Mouse (Mus musculus): ENCODE results near the gene Vamp4.

The Vamp4 gene

DNA sequence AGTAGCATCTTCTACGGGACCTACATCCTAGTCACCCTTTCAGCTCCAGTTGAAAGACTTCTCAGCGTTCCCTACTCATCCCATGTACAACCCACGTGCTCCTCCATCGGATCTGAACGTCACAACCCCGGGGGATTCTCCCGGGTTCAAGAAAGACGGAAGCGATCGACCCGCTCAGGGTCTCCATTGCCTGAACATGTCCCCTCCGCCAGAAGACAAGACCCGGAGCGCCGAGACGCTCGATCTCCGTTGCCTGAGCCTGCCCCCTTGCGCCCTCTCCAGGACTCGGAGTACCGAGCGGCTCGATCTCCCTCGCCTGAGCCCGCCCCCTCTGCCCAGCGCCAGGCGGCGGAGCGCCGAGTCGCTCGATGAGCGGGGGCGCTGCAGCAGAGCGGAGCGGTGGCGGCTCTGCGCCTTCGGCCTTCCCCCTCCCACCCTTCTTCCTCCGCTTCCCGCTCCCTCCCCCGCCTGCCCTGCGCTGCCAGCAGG, at the start of gene Vamp4:
TSS of gene Vamp4 (plus strand) at position 256 of the 489 bp plus-strand sequence.
- DNase-seq (ENCODE audit: extremely low read depth, low read depth, low spot score): peak; percentile 23

DNA sequence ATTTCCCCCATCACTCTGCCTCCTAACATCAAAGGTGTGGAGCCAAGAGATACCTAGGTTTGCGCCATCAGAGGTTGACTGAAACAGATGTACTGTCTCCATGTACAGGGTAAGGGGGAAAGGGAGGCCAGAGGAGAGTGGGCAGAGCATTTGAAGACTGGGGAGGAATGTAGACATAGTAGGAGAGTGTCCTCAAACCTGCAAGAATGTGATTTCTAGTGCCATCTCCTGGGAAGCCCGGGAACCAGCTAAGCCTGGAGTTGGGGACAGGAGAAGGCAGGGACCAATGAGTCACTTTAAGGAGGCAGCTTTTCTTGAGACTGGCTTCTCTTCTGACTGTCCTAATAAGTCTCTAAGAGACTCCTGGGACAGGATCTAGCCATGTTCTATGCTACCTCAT, 40.7 kb upstream of the Vamp4 start:
- DNase-seq (ENCODE audit: extremely low read depth, low read depth, low spot score): no peak

DNA sequence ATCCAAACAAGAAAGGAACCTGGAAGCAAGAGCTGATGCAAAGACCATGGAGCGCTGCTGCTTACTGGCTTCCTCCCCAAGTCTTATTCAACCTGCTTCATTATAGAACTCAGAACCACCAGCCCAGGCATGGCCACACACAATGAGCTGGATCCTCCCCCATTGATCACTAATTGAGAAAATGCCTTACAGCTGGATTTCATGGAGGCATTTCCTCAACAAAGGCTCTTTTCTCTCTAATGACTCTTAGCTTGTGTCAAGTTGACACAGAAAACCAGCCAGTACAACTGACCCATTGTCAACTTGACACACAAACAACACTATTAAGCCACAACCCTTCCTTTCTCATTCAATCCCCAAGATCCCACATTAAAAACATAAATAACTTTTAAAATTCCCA, 39.6 kb upstream of the Vamp4 start:
- DNase-seq (ENCODE audit: extremely low read depth, low read depth, low spot score): no peak

DNA sequence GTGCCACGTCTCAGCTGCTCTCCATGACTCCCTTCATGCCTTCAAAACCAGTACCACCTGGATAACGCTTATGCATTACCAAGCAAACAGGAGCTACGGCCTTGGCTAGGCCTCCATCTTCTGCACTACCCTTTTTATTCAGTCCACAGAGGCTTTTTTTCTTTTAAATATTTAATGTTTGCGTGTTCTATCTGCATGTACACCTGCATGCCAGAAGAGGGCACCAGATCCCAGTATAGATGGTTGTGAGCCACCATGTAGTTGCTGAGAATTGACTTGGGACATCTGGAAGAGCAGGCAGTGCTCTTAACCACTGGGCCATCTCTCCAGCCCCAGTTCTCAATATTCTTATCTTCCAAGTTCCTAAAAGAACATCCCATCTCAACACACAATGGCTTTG, 38.7 kb upstream of the Vamp4 start:
- no peak for DNase-seq (ENCODE audit: extremely low read depth, low read depth, low spot score)

DNA sequence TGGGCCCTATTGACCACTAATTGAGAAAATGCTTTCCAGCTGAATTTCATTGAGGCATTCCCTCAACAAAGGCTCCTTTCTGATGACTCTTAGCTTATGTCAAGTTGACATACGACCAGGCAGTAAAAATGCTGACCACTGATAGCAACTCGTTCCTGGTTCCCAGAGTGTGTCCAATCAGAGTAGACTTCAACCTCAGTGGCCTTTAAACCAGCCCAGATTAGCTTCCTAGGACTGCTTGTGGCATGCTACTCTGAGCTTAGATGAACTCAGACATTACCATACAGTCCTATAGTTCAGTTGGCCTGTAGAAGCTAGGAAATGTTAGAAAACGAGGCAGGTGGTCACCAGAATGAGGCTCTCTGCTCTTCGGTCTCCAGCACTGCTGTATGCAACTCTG, 38.0 kb upstream of the Vamp4 start:
- DNase-seq (ENCODE audit: extremely low read depth, low read depth, low spot score): no peak

DNA sequence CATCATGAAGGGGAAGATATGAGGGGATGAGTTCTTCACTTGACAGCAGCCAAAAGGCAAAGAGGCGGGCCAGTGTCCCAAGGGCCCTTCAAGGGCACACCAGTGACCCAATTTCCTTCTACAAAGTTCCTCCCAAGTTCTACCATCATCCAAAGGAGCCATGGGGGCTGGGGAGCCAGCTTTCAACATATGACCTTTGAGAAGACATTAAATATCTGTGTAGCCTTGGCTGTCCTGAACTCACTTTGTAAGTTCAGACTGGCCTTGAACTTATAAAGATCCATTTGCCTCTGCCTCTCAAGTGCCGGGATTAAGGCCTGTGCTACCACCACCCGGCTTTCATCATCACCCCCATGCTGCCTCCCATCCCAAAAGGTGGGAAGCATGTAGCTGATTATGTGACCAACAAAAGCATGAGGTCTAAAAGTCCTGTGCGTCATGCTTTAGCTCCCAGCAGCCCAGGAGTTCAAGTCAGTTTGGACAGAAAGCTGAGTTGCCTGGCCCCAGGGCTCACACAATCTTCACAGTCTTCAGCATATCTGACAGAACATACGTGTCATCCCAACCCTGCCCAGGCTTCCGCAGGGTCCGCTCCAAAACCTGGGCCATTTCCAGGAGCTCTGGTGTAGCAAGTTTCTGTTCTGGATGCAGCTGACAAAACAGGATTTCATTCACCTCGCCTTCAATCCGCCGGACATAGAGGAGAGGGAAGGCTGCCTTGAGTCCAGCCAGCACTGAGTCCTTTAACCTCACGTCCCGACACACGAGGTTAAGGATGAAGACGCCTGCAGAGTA, 36.4 kb upstream of the Vamp4 start:
- no peak for DNase-seq (ENCODE audit: extremely low read depth, low read depth, low spot score)

DNA sequence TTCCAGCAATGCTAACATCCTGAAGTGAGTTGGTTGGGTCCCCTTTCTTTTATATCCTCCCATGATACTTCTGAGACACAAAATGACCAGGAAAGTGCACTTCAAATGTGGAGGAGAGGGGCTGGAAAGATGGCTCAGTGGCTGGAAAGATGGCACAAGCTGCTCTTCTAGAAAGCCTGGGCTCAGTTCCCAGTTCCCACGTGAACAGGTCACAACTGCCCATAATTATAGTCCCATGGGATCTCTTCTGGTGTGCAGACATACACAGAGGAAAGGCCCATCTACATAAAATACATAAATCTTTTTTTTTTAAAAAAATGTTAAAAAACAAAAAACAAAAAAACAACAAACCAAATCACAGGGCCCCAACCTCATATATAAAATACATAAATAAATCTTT, 27.1 kb upstream of the Vamp4 start:
- no peak for DNase-seq (ENCODE audit: extremely low read depth, low read depth, low spot score)

DNA sequence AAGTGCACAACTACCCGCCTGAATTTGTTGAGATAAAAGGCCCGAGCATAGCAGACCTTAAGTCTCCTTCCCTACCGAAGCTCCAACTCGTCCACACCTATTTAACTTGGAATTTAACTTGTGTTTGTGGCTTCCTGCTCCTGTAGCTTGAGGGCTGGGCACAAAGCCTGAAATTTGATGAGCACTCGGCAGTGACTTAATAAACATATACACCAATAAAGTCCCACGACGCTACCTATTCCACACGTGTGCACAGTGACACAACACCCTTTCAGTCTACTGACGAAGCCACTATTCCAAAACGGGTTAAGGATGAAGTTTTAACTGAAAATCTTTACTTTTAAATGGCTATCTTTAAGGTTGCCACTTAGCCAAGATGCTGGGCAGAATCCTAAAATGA, 22.7 kb upstream of the Vamp4 start:
- no peak for DNase-seq (ENCODE audit: extremely low read depth, low read depth, low spot score)

DNA sequence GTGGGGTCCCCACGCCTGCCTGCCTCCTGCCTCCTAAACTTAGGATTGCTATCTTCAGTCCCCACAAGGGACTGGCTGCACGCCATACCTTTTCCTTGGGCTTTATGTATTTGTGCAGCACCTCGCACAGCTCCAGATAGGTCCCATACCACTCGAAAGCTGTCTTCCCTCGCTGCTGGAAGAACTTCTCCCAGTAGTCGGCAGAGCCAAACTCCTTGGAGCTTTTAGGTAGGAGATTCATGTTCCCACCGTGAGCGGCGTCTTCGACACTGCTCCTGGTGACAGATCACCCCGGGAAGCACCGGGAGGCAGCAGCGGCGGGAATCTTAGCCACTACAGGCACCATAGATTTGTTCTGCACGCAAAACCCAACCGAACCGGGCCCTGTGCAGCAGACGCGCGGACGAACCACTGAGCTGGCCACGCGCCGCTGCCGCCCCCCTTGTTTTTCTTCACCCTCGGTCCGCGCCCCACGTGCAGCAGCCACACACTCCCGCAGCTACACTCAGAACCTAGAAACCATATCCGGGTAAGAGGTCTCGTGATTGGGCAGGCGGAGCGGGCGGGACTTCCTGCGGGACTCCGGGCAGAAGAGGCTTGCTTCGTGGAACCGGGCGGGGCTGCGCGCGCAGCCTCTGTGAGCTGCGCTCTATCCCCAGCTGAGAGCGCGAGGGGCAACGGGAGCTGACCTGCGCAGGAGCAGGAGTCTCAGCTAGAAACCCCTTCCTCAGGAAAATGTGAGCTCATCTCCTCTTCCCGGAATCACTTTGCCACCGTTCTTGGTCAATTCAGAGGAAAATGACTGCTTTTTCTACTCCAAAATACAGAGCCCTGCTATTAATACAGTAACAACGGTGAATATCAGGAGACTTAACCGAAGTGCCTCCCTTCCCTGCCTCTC, 22.0 kb upstream of the Vamp4 start, which contains the start of gene Mettl13:
TSS of gene Mettl13 (minus strand) at position 536 of the 901 bp plus-strand sequence.
- peak; percentile 21 for DNase-seq (ENCODE audit: extremely low read depth, low read depth, low spot score)

DNA sequence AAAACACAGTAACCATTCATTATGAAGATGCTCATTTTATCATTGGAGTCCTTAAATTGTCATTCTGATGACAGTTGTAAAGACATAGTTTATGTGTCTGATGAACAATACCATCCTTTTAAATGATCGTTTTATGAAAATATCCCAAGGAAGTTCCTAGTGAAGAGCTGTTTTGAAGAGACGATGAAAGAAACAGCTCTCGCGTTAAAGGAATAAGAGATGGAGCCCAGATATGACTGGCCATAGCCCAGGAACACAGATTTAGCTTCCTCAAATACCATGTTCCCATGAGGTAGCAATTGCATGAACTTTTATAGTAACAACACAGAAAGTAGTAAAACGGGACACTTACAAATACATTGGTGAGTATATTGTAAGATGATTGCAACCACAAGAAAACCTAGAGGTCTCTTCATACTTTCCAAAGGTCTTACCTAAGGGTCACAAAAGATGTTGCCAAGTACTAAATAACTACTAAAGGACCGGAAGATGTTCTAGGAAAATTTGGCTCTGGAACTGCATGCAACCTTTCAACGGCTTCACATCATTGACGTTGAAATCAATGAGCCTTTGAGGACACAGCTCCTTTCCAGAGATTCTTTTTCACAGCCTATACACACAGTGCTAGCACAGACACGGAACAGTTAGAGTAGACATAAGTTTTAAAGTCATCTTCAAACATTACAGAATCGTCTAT, 21.2 kb upstream of the Vamp4 start:
- no peak for DNase-seq (ENCODE audit: extremely low read depth, low read depth, low spot score)

DNA sequence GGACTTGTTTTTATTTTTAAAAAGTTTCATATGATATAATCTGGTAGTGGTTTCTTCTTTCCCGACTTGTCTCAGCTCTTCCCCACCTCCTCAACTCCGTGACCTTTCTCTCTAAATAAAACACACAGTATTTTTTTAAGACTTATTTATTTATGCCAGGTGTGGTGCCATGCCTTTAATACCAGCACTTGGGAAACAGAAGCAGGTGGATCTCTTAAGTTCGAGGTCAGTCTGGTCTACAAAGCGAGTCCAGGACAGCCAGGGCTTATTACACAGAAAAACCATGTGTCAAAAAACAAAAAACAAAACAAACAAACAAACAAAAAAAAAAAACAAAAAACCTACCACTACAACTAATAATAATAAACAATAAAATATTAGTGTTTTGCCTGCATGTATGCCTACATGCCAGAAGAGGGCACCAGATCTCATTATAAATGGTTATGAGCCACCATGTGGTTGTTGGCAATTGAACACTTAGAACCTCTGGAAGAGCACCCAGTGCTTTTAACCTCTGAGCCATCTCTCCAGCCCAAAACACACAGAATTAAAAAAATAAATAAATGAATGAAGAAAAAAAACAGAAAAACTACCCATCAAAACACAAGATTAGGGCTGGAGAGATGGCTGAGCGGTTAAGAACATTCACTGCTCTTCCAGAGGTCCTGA, 20.6 kb upstream of the Vamp4 start:
- DNase-seq (ENCODE audit: extremely low read depth, low read depth, low spot score): no peak

DNA sequence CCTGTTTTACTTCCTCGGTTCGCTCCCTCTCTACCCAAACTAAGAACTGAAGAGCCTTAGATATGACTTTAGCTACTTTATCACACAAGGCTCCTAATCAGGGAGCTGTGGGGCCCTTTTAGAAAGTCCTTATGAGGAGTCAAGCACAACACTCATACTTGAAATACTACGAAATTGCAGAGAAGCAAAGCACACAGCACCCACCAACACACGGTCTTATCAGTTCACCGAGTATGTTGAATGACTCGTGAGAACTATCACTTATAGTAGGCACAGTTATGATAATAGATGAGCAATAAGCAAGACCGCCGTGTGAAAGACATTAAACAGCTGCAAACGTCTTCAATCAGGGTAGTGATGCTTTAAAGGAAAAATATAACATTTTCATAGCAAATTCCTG, 17.4 kb upstream of the Vamp4 start:
- DNase-seq (ENCODE audit: extremely low read depth, low read depth, low spot score): no peak

DNA sequence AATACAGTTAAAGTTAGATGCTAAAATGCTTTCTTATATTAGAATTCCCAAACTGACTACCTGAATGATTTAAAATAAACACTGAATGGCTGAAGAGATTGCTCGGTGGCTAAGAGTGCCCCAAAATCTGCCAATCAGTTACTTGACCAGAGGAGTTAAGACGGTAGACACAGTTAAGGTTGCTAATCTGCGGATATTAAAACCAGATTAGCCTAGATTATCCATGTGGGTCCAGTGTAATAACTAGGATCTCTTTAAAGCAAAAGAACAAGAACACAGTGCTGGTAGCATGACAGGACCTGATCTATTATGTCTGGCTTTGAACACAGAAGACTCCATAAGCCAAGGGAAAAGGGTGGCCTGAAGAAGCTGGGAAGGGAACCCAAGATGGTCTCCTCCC, 16.1 kb upstream of the Vamp4 start:
- DNase-seq (ENCODE audit: extremely low read depth, low read depth, low spot score): no peak

DNA sequence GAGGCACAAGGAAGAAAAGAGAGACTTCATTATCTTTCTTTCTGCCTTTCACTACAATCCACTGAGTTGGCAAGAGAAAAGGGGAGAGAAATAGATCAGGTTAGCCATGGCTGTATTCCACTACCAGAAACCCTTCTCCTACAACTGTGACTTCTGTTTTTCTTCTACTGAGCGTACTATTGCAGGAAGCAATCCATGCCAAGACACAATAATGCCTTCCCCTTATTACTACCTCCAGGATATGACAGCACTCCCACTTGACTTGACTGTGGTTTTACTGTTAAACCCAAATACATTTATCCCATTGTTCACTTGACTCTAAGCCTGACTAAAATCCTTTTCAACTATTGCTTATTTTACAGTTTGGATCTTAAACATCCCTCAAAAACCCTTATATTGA, 7.1 kb upstream of the Vamp4 start:
- no peak for DNase-seq (ENCODE audit: extremely low read depth, low read depth, low spot score)

DNA sequence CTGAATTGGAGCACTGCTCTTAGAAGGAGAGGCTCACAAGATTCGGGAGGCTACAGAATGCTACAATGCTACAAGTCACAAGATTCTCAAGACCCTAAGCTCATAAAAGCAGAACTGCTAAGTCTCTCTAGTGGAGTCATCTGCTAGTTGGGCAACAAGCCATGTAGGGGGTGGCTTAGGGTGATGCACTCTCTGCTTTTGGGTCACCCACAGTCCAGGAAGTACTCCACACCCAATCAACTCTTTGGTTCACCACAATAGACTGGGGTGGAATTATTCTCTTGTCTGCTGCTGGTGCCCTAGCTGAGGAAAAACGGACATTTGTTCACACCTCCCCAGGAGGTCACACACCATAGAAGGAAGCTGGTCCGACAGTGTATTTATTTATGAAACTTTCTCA, 5.3 kb upstream of the Vamp4 start:
- DNase-seq (ENCODE audit: extremely low read depth, low read depth, low spot score): no peak

DNA sequence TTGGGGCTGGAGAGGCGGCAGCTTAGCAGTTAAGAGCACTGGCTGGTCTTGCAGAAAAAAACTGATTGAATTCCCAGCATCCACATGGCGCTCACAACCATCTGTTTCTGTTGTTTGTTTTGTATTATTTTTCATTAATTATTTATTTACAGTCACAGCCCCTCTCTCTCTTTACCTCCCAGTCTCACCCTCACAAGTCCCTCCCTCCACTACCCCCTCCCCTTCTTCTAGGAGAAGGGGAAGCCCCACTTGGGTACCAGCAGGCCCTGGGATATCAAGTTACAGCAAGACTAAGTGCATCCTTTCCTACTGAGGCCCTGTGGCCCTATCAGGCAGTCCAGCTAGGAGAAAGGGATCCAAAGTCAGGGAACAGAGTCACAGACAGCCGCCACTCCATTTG, 3.0 kb upstream of the Vamp4 start:
- no peak for DNase-seq (ENCODE audit: extremely low read depth, low read depth, low spot score)

DNA sequence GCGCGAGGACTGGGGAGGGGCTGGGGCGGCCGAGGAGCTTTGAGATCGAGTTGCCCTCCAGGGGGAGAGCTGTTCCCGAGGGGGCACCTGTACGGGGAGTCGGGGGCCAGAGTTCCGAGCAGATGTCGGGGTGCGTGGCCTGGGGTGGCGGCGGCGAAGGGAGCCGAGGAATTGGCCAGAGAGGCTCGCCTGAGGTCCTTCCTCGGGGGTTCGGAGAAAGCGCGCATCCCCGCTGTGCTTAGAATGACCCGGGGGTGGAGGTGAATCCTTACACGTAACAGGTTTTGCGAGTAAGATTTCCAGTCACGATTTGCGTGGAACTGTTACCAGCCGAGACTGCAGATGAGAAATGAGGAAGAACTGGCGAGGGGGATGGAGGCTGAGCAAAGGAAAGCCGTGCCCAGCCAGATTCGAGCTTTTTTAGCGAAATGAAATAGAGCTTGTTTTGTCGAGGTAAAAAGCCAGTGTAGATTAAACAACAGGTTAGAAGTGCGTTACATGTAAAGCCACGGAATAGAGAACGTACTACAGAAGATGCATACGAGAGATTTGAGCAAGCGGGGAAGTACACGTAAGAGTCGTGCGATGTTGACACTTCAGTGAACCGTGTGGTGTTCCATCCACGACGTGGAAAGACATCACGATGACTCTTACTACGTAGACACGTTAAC, 751 bp downstream of the Vamp4 start:
- no peak for DNase-seq (ENCODE audit: extremely low read depth, low read depth, low spot score)

DNA sequence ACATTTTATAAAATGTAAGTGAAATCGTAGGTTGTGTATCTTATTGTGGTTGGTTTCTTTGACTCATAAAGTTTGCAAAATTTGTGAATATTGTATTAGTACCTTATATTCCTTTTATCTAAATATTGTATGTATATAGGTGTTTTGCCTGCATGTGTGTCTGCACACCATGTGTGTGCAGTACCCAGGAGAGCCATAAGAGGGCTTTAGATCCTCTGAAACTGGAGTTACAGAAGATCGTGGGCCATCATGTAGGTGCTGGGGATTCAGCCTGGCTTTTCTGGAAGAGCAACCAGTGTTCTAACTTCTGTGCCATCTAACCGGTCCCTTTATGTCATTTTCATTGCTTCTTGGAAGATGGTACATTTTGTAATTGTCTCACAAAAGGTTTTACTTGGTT, 4.8 kb downstream of the Vamp4 start:
- DNase-seq (ENCODE audit: extremely low read depth, low read depth, low spot score): no peak

DNA sequence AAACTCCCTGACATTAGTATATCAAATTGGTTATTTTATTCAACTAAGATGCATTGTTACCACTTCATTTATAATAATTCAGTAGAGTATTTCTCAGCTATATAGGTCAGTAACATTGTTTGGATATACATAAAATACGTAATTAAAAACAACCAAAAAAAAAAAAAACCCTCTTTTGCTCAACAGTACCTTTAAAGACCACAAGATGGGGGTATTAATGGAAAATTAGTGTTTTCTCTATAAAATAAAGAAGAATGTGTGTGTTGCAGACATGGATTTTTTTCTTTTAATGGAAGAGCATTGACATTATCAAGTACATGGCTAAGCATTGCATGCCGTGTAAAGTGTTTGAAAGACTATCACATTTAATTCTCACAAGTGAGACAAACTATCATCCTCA, 12.6 kb downstream of the Vamp4 start:
- DNase-seq (ENCODE audit: extremely low read depth, low read depth, low spot score): no peak

DNA sequence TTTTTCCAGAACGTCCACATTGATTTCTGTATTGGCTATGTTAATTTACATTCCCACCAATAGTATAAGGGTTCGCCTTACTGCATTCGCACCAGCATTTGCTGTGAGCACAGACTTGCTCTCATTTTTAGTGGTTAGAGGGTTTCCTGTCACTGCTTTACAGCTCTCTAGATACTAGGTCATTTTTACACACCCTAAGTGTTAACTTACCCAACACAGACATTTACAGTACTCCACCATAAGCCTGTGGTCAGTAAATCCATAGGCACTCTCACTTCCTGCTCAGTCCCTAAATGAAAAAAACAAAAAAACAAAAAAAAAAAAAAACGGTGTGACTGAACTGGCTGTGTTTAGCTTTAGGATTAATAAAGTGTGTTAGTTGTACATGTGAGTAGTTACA, 16.0 kb downstream of the Vamp4 start:
- DNase-seq (ENCODE audit: extremely low read depth, low read depth, low spot score): no peak
